Mouse (Mus musculus) ES-E14 (cell line): ENCODE results near the gene Ube2e2. TPM values are rescaled to one million over a fixed set of nuclear protein-coding genes. Genes with fewer than 3 reads are reported as not detected.

Experiments
- DNase-seq: peaks from one replicate; pipeline ENCODE4 v3.0.0-alpha.2; 2013; ENCODE audit warnings: low read depth, low spot score
- H3K27ac ChIP-seq: 2 replicates; pipeline ENCODE4 v1.5.1; 2012; ENCODE audit warnings: low read depth, mild to moderate bottlenecking, low read length, moderate library complexity, mixed read lengths; ENCODE audit not compliant: poor library complexity, insufficient read depth, severe bottlenecking
- H3K36me3 ChIP-seq: 2 replicates; pipeline ENCODE4 v1.6.1; 2012; ENCODE audit warnings: mild to moderate bottlenecking, low read length, moderate library complexity, mixed read lengths; ENCODE audit not compliant: control insufficient read depth, poor library complexity, insufficient read depth, severe bottlenecking
- H3K4me1 ChIP-seq, 2 experiments: fragments of 150-350 bp in 1 of 2; sonication (generic) in 1 of 2; 2 replicates each; pipeline ENCODE4 v1.6.1; 2012; ENCODE audit warnings: low read length in 2 of 2, mild to moderate bottlenecking in 1 of 2, mixed read lengths in 1 of 2; ENCODE audit not compliant: control insufficient read depth in 2 of 2, insufficient read depth in 2 of 2, poor library complexity in 1 of 2
- H3K4me3 ChIP-seq, 2 experiments: fragments of 150-350 bp in 1 of 2; sonication (generic) in 1 of 2; 2 replicates each; pipeline ENCODE4 v1.5.1; 2012; ENCODE audit warnings: low read length in 2 of 2, low read depth in 1 of 2, mild to moderate bottlenecking in 1 of 2, mixed read lengths in 1 of 2; ENCODE audit not compliant: insufficient read depth in 1 of 2, poor library complexity in 1 of 2, severe bottlenecking in 1 of 2
- H3K9ac ChIP-seq: 2 replicates; pipeline ENCODE4 v1.6.1; 2012; ENCODE audit warnings: low read depth, mild to moderate bottlenecking, low read length, mixed read lengths; ENCODE audit not compliant: poor library complexity, insufficient read depth, severe bottlenecking
- H3K9me3 ChIP-seq: fragments of 150-350 bp; sonication (generic); 2 replicates; pipeline ENCODE4 v1.6.1; 2012; ENCODE audit warnings: low read depth, mild to moderate bottlenecking, low read length; ENCODE audit not compliant: control insufficient read depth, insufficient read depth
- CHD2 ChIP-seq: IDR thresholded peaks from 2 replicates; pipeline ENCODE4 v1.6.1; 2014; ENCODE audit warnings: mild to moderate bottlenecking, low read depth, low read length, inconsistent platforms
- HCFC1 ChIP-seq: IDR thresholded peaks from 2 replicates; pipeline ENCODE4 v1.6.1; 2012; ENCODE audit warnings: low read length, inconsistent platforms, borderline replicate concordance; ENCODE audit not compliant: insufficient read depth
- MAFK ChIP-seq: IDR thresholded peaks from 2 replicates; pipeline ENCODE4 v1.6.1; 2014; ENCODE audit warnings: mild to moderate bottlenecking, low read depth, low read length, inconsistent platforms; ENCODE audit not compliant: insufficient read depth
- ZC3H11A ChIP-seq: IDR thresholded peaks from 2 replicates; pipeline ENCODE4 v1.6.1; 2012; ENCODE audit warnings: low read depth, mild to moderate bottlenecking, inconsistent platforms, low read length, borderline replicate concordance
- ZNF384 ChIP-seq: IDR thresholded peaks from 2 replicates; pipeline ENCODE4 v1.6.1; 2012; ENCODE audit warnings: low read depth, low read length, inconsistent platforms
- in situ Hi-C, 2 experiments: fragments of 600-800 bp; cut with MboI; formaldehyde crosslinking; loops; one replicate each; pipeline ENCODE4 v1.15.1; 2025; ENCODE audit warnings: low sequenced_read_pairs in 2 of 2, inconsistent platforms in 1 of 2; ENCODE audit not compliant: unreplicated experiment in 2 of 2
- total RNA-seq: library from RNA; depleted of rRNA; stranded (reverse); fragments of 300-350 nt; gene quantifications from 2 replicates; pipeline ENCODE4 v1.2.3, GENCODE M21; 2012

The Ube2e2 gene
- total RNA-seq, 1 experiment: 8.1 TPM

- H3K9me3 ChIP-seq: no peaks in the 10 kb centered on the region
Measured at GRCm38 (mm10) chr14:18773724-18774123, 120.3 kb downstream of the Ube2e2 start.

GRCm38 (mm10) chr14:18759601-18760356 lies 134.3 kb downstream of the Ube2e2 start:
- H3K9ac ChIP-seq: no peak overlapping the region
- DNase-seq: no peak
- H3K4me3 ChIP-seq: no peak overlapping the region
- TF ChIP-seq MAFK (no peak), CHD2 (no peak), HCFC1 (no peak), ZC3H11A (no peak), ZNF384 (no peak)
- H3K27ac ChIP-seq: no peak overlapping the region
- no peaks in the 10 kb centered on the region for H3K4me1 ChIP-seq
- H3K9me3 ChIP-seq: no peaks in the 10 kb centered on the region
- in situ Hi-C loops: no loop called here
- H3K36me3 ChIP-seq: no peaks in the 10 kb centered on the region

More at GRCm38 (mm10) chr14:18773724-18774123, 120.3 kb downstream of the Ube2e2 start:
- DNase-seq: no peak
- no peak overlapping the region for H3K9ac ChIP-seq
- no peaks in the 10 kb centered on the region for H3K36me3 ChIP-seq
- TF ChIP-seq MAFK (no peak), ZC3H11A (no peak), ZNF384 (no peak), CHD2 (no peak), HCFC1 (no peak)
- no peak overlapping the region for H3K27ac ChIP-seq
- no peak overlapping the region for H3K4me3 ChIP-seq
- H3K4me1 ChIP-seq: no peaks in the 10 kb centered on the region
- in situ Hi-C loops: no loop called here

GRCm38 (mm10) chr14:18758595-18759532 lies 135.2 kb downstream of the Ube2e2 start:
- H3K4me3 ChIP-seq: no peak overlapping the region
- in situ Hi-C loops: no loop called here
- H3K36me3 ChIP-seq: no peaks in the 10 kb centered on the region
- no peak for TF ChIP-seq MAFK
- TF ChIP-seq ZNF384: no peak
- TF ChIP-seq CHD2: no peak
- TF ChIP-seq HCFC1: no peak
- TF ChIP-seq ZC3H11A: no peak
- H3K27ac ChIP-seq: no peak overlapping the region
- H3K4me1 ChIP-seq: no peaks in the 10 kb centered on the region
- H3K9me3 ChIP-seq: no peaks in the 10 kb centered on the region
- no peak for DNase-seq
- no peak overlapping the region for H3K9ac ChIP-seq

GRCm38 (mm10) chr14:18758003-18758402 lies 136.1 kb downstream of the Ube2e2 start:
- H3K4me1 ChIP-seq: no peaks in the 10 kb centered on the region
- DNase-seq: no peak
- no peaks in the 10 kb centered on the region for H3K9me3 ChIP-seq
- H3K27ac ChIP-seq: no peak overlapping the region
- TF ChIP-seq ZNF384 (no peak), ZC3H11A (no peak), HCFC1 (no peak), MAFK (no peak), CHD2 (no peak)
- in situ Hi-C loops: no loop called here
- H3K9ac ChIP-seq: no peak overlapping the region
- no peak overlapping the region for H3K4me3 ChIP-seq
- no peaks in the 10 kb centered on the region for H3K36me3 ChIP-seq
